Mouse (Mus musculus) layer of hippocampus, postnatal 25 days (tissue): ENCODE measurements around the gene Prss22. TPM values are rescaled to one million over a fixed set of nuclear protein-coding genes. Genes with fewer than 3 reads are reported as not detected.

Experiments used
- DNase-seq, 2 experiments: peaks; one replicate each; pipeline ENCODE4 v3.0.0; 2022; ENCODE audit warnings: mixed read lengths in 2 of 2, low spot score in 1 of 2; ENCODE audit errors: extremely low spot score in 1 of 2
- total RNA-seq, 2 experiments: library from RNA; stranded (reverse); gene quantifications; 2 replicates each; pipeline ENCODE4 v1.2.3; 2021

Gene Prss22
- total RNA-seq: not detected

DNA sequence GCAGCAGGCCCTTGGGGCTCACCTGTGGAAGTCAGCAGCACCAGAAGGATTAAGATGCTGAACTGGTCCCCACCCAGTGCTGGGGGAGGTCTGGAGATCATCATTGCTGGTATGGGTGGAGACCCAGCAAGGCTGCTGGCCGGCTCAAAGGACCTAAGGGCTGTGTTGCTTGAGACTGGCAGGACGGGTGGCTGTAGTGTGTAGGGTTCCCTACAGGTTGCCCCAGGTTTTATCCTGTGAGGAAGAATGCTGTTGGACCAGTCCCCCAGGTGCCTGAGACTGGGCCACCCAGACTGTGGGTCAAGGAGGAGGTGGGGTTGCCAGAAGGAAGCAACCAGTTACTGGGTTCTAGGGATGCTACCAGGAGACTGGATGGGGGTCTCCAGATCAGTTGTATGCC lies at the start of gene Prss22:
Gene Prss22 (minus strand): TSS at position 200 of the 400 bp plus-strand sequence.
- DNase-seq: no peak

GRCm38 (mm10) chr17:24046026-24046425 lies 48.1 kb upstream of the Prss22 start:
- no peak for DNase-seq

GRCm38 (mm10) chr17:24045608-24046007 lies 47.7 kb upstream of the Prss22 start:
- no peak for DNase-seq

DNA sequence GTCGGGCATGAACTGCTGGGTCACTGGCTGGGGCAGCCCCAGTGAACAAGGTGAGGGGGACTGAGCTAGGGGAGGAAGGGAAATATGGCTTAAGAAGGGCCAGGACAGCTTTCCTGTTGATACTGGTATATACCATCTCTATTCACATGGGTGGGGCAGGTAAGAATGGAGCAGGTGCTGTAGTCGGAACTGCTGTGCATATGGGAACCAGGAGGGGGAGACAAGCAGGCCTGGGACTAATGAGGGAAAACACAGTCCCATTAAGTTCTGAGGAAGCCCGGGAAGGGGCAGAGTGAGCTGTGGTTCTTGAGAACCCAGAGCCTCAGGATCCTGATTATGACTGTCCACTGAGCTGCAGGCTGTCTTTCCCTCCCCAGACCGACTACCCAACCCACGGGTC lies 46.6 kb upstream of the Prss22 start:
- no peak for DNase-seq

DNA sequence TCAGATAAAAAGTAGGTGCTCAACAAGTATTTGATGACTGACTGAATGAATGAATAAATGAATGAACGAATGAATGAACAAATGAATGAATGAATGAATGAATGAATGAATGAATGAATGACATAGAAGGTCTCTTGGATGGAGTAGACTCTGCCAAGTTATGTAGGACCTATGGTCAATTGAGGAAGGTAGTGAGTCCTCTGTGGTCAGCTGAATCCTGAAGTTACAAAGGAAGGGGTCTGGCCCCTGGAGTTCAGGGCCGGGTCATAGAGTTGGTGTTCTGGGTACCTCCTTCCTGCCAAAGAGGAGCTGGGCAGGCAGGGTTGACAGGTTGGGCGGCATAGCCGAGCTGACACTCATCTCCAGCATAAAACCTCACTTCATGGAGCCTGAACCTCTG lies 39.9 kb upstream of the Prss22 start, which contains the start of gene Prss27:
Gene Prss27 (plus strand): TSS at position 301 of the 400 bp plus-strand sequence.
- no peak for DNase-seq

GRCm38 (mm10) chr17:24037360-24037759 lies 39.5 kb upstream of the Prss22 start:
- DNase-seq: no peak

DNA sequence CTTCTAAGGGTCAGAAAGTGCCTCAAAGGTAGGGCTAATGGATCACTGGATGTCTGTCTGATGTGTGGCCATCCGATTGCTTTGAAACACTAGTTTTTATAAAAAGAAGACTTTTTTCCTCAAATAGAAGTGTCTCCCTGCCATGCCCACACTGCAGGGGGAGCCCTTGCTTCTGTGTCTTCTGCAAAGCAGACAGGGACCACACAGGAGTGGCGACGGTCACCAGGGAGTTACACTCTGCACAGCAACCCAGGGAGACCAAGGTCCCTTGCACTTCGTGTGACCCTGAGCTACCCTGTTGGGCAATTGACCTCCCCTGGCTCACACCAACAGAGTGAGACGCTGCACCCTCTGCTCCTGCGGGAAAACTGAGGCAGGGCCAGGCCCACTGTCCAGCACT lies 39.1 kb upstream of the Prss22 start:
- DNase-seq: no peak

DNA sequence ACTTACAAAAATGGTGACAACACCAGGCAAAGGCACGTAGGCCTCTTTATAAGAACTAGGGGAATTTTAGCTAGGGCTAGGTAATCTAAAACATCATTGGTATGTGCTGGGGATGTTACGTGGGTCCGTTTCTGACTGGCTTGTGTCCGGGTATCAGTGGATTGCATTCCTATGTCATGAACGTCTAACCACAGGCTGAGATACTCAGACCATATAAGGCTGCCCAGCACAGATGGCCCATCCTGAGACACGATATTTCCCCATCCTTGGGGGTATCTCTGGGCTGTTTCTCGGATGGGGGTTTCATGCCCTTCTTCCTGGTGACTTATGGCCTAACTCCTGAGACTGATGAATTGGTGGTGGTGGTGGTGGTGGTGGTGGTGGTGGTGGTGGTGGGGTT lies 37.2 kb upstream of the Prss22 start:
- no peak for DNase-seq

DNA sequence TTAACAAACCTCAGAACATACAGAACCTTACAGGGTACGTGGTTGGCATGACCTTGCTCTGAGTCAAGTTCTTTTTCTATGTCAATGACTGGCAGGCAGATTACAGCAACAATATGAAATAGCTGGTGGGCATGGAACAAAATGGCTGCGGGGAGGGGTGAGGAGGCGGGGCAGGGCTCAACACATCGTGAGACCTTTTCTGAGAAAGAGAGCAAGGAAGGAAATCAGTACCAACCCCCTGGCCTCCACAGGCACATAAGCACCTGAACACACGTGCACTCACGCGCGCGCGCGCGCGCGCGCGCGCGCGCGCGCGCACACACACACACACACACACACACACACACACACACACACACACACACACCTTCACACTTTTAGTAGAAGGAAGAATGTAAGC lies 32.7 kb upstream of the Prss22 start:
- DNase-seq: no peak

DNA sequence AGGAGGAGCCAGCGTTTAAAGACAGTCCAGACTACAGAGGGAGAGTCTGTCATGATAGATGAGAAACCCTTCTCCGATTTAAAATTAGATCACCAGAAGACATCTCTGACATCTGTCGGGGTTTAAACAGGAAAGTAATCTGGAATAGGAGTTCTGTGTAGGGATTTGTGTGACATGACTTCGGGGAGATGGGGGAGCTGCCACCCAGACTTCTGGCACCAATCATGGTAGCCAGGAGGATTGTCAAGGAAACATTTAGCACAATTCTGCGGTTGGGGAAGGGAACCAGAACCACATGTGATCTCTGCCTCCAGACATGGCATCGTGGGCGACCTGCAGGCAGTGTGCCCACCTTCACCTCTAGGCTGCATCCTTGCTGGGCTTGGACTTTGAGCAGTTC lies 31.6 kb upstream of the Prss22 start:
- no peak for DNase-seq

GRCm38 (mm10) chr17:24021375-24022199 lies 23.7 kb upstream of the Prss22 start:
- DNase-seq: no peak

- DNase-seq: no peak
Measured at GRCm38 (mm10) chr17:24020696-24021095, 22.8 kb upstream of the Prss22 start.

GRCm38 (mm10) chr17:24015727-24016126 lies 17.8 kb upstream of the Prss22 start:
- peak in 1 of 2 experiments; percentile 32 for DNase-seq

DNA sequence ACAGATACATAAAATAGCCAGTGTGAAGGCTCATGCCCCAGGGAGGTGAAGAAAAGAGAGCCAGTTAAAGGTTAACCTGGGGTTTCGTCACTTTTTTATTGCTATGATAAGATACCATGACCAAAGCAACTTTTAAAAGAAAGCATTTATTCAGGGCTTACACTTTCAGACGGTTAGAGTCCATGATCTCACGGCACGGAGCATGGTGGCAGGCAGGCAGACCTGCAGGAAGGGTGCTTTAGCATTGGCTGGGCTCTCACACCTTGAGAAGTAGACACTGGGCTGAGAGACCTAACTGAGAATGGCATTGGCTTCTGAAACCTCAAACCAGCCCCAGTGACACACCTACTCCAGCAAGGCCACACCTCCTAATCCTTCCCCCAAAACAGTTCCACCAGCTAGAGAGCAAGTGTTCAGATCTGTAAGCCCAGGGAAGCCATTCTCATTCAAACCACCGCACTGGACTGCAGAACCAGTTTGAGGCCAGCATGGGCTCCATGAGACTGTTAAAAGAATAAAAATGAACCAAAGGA lies 16.6 kb upstream of the Prss22 start:
- DNase-seq: no peak

GRCm38 (mm10) chr17:24012921-24013320 lies 15.0 kb upstream of the Prss22 start:
- DNase-seq: no peak

GRCm38 (mm10) chr17:24009617-24010016 lies 11.7 kb upstream of the Prss22 start:
- DNase-seq: no peak

GRCm38 (mm10) chr17:24008105-24008504 lies 10.2 kb upstream of the Prss22 start:
- no peak for DNase-seq

DNA sequence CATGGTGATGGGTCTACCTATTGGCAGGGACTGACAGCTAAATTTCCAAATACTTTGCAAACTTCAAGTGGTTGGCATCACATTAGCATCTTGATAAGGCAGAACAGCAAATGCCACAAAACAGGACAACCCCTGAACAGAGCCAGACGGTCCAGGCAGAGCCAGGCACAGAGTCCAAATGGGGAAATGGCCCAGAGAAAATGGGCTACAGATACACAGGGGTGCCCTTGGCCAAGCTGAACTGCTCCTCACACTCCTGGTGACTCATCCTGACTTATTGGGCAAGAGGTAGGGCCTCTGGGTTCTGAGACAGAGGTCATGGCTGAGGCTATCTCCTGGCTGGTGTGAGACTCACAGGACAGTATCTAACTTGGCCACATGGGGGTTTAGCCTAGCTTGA lies 9.5 kb upstream of the Prss22 start:
- DNase-seq: no peak

DNA sequence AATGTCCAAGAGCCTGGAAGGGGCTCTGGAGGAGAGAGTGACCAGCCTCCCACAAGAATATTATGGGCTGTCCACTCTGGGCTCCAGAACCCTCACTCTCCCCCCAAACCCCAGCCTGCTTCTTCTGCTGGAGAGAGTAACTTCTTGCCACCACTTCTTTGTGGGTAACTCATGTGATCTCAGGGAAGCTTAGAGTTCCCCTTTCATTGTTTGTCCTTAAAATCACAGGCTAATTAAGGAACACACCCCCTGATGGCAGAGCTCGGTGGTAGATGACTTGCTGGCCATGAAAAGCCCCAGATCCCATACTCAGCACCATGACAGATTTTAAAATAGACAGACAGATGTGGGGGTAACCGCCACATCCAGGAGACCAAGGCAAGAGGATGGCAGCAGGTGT lies 9.0 kb upstream of the Prss22 start:
- DNase-seq: no peak

- DNase-seq: no peak
Measured at GRCm38 (mm10) chr17:24005049-24005448, 7.1 kb upstream of the Prss22 start.

- DNase-seq: no peak
Measured at GRCm38 (mm10) chr17:24004071-24004665, 6.3 kb upstream of the Prss22 start.

- DNase-seq: peak; percentile 52 to 57
Measured at GRCm38 (mm10) chr17:24000404-24000803, 2.5 kb upstream of the Prss22 start.
